Comparison of ENCODE assay signal across 7 mouse cellular contexts in genomic region chr4:149587596-149588168, GRCm38 (mm10). TPM values are rescaled to one million over a fixed set of nuclear protein-coding genes. Genes with fewer than 3 reads are reported as not detected.
DNase-seq lines count a peak whose midpoint lies in the region; ATAC-seq and TF ChIP-seq lines count a peak whose summit lies in the region.

No protein-coding gene starts in this region.

- H3K27me3 ChIP-seq in liver, adult 2 months (ENCODE audit: control insufficient read depth, insufficient read depth, low read length) = peaks cover 20% of the 10 kb centered on the region
- H3K27me3 ChIP-seq in embryonic facial prominence, embryonic 15.5 days = peaks cover 18% of the 10 kb centered on the region
- H3K27me3 ChIP-seq in intestine, embryonic 14.5 days (replicated peaks; ENCODE audit: control insufficient read depth, insufficient read depth, low read length) = peaks cover 37% of the 10 kb centered on the region
- no peaks in the 10 kb centered on the region for H3K27me3 ChIP-seq in myocyte (ENCODE audit: control insufficient read depth, insufficient read depth, insufficient read length)

- TF ChIP-seq POLR2A in liver, adult 2 months (IDR thresholded peaks at IDR 0.05; ENCODE audit: extremely low read depth, insufficient read depth, low read length) = no peak
- no peak for TF ChIP-seq POLR2A in myocyte (IDR thresholded peaks at IDR 0.05; ENCODE audit: insufficient read length, low read depth)

- peak overlapping the region; percentile 72 for H3ac ChIP-seq in myocyte (ENCODE audit: control insufficient read depth, insufficient read length)

- H3K79me2 ChIP-seq in liver, adult 2 months (ENCODE audit: control insufficient read depth, insufficient read depth, low read length) = no peaks in the 10 kb centered on the region
- H3K79me2 ChIP-seq in myocyte (ENCODE audit: control insufficient read depth, insufficient read depth) = peaks cover 29% of the 10 kb centered on the region

- WGBS in liver, adult 2 months = 20% methylated on average over 24 of the region's 24 CpGs
- 9% methylated on average over 24 of the region's 24 CpGs for WGBS in embryonic facial prominence, embryonic 15.5 days
- 6% methylated on average over 24 of the region's 24 CpGs for WGBS in intestine, embryonic 14.5 days

- H3K4me2 ChIP-seq in embryonic facial prominence, embryonic 15.5 days (replicated peaks) = peak overlapping the region; percentile 96
- H3K4me2 ChIP-seq in intestine, embryonic 14.5 days (ENCODE audit: low read length) = peak overlapping the region; percentile 99
- peak overlapping the region; percentile 88 for H3K4me2 ChIP-seq in myocyte (ENCODE audit: low read depth)

- no peak for DNase-seq in liver, adult 2 months (ENCODE audit: extremely low read depth, low read depth, low spot score)
- no peak for DNase-seq in liver
- DNase-seq in intestine, embryonic 14.5 days (ENCODE audit: low spot score) = peak; percentile 69
- DNase-seq in layer of hippocampus, adult 11-12 months (ENCODE audit: low spot score) = no peak
- no peak for DNase-seq in spleen, postnatal 10 days (ENCODE audit: low spot score in 2 of 2)

- H3K9ac ChIP-seq in liver, adult 2 months (ENCODE audit: low read depth, low read length) = no peak overlapping the region
- peak overlapping the region; percentile 81 for H3K9ac ChIP-seq in embryonic facial prominence, embryonic 15.5 days
- peak overlapping the region; percentile 78 for H3K9ac ChIP-seq in intestine, embryonic 14.5 days (ENCODE audit: low read length)

- H3K9me3 ChIP-seq in embryonic facial prominence, embryonic 15.5 days (replicated peaks) = no peaks in the 10 kb centered on the region
- H3K9me3 ChIP-seq in intestine, embryonic 14.5 days (ENCODE audit: control insufficient read depth, low read length) = no peaks in the 10 kb centered on the region

- no peaks in the 10 kb centered on the region for H3K4me1 ChIP-seq in liver, adult 2 months (ENCODE audit: control insufficient read depth, insufficient read depth, low read length)
- H3K4me1 ChIP-seq in embryonic facial prominence, embryonic 15.5 days = peaks cover 13% of the 10 kb centered on the region
- H3K4me1 ChIP-seq in intestine, embryonic 14.5 days (replicated peaks; ENCODE audit: control insufficient read depth, insufficient read depth, low read length) = peaks cover 13% of the 10 kb centered on the region; the same call in 1 of the 2 replicates

- H3K4me3 ChIP-seq in liver, adult 2 months (ENCODE audit: insufficient read depth, low read depth, low read length) = peak overlapping the region; percentile 48; the same call in 1 of the 2 replicates
- H3K4me3 ChIP-seq in embryonic facial prominence, embryonic 15.5 days (replicated peaks) = peak overlapping the region; percentile 80
- peak overlapping the region; percentile 85 for H3K4me3 ChIP-seq in intestine, embryonic 14.5 days (ENCODE audit: low read depth, low read length)
- H3K4me3 ChIP-seq in myocyte = peak overlapping the region; percentile 55

- H3K36me3 ChIP-seq in liver, adult 2 months (ENCODE audit: control insufficient read depth, insufficient read depth, low read length) = no peaks in the 10 kb centered on the region
- no peaks in the 10 kb centered on the region for H3K36me3 ChIP-seq in embryonic facial prominence, embryonic 15.5 days
- no peaks in the 10 kb centered on the region for H3K36me3 ChIP-seq in intestine, embryonic 14.5 days (ENCODE audit: control insufficient read depth, insufficient read depth, low read length)
- no peaks in the 10 kb centered on the region for H3K36me3 ChIP-seq in myocyte (ENCODE audit: control insufficient read depth, insufficient read depth)

- no peak for ATAC-seq in embryonic facial prominence, embryonic 15.5 days (ENCODE audit: insufficient number of reproducible peaks, low FRiP score, low TSS enrichment, low read depth)
- ATAC-seq in intestine, embryonic 14.5 days (replicated peaks; ENCODE audit: low FRiP score, low TSS enrichment, low read depth) = no peak

- no peak for TF ChIP-seq CTCF in liver, adult 2 months (IDR thresholded peaks at IDR 0.05; ENCODE audit: low read depth, low read length)

- H3K27ac ChIP-seq in liver, adult 2 months (replicated peaks; ENCODE audit: insufficient read depth, low read depth, low read length) = no peak overlapping the region
- no peak overlapping the region for H3K27ac ChIP-seq in embryonic facial prominence, embryonic 15.5 days (replicated peaks)
- H3K27ac ChIP-seq in intestine, embryonic 14.5 days (ENCODE audit: low read depth) = no peak overlapping the region

TF ChIP-seq in myocyte, 11 proteins besides CTCF, POLR2A, EP300 and RAD21:
- TF ChIP-seq MYOG (IDR thresholded peaks at IDR 0.05; ENCODE audit: control insufficient read depth in 1 of 3, insufficient read depth in 1 of 3, insufficient read length in 2 of 3, low read depth in 2 of 3) = no peak
- no peak for TF ChIP-seq USF1 (IDR thresholded peaks at IDR 0.05; ENCODE audit: low read depth)
- TF ChIP-seq CEBPB (IDR thresholded peaks at IDR 0.05; ENCODE audit: insufficient read depth, poor library complexity, severe bottlenecking) = no peak
- TF ChIP-seq E2F4 (IDR thresholded peaks at IDR 0.05; ENCODE audit: insufficient read depth) = no peak
- TF ChIP-seq TCF3 (IDR thresholded peaks at IDR 0.05; ENCODE audit: insufficient read length, low read depth) = no peak
- TF ChIP-seq MYOD1 (IDR thresholded peaks at IDR 0.05; ENCODE audit: control insufficient read depth in 1 of 3, insufficient read length in 2 of 3, low read depth in 2 of 3) = no peak
- no peak for TF ChIP-seq SRF (IDR thresholded peaks at IDR 0.05; ENCODE audit: control insufficient read depth, insufficient read length, low read depth)
- TF ChIP-seq MAX (IDR thresholded peaks at IDR 0.05; ENCODE audit: low read depth) = no peak
- no peak for TF ChIP-seq REST (IDR thresholded peaks at IDR 0.05; ENCODE audit: insufficient read depth, insufficient read length)
- TF ChIP-seq TCF12 (IDR thresholded peaks at IDR 0.05; ENCODE audit: insufficient read depth, poor library complexity, severe bottlenecking) = no peak
- no peak for TF ChIP-seq POLR2AphosphoS2 (IDR thresholded peaks at IDR 0.05; ENCODE audit: insufficient read length, low read depth)

RNA-seq across cellular contexts. Expression of gene Clstn1, which starts 1.4 kb away (rescaled TPM):
- total RNA-seq in liver, adult 2 months (2014; rRNA removed) = 2.3 and 2.8 TPM in 2 replicates
- 1.4 and 1.5 TPM in 2 replicates for polyA plus RNA-seq in liver, adult 2 months (2012; rRNA removed)
- polyA plus RNA-seq in embryonic facial prominence, embryonic 15.5 days (2015; fragmentation: Nextera tagmentation; extraction: Ambion mirVana) = 64.5 and 71.4 TPM in 2 replicates
- 20.5 and 30.8 TPM in 2 replicates for polyA plus RNA-seq in intestine, embryonic 14.5 days (2014; fragmentation: Nextera tagmentation; extraction: Ambion mirVana)
- polyA plus RNA-seq in myocyte (2012; fragmentation: generic; extraction: Trizol) = 52.1 TPM
